Mouse (Mus musculus) liver, embryonic 11.5 days (tissue): ENCODE results near the gene Tmem210. TPM values are rescaled to one million over a fixed set of nuclear protein-coding genes. Genes with fewer than 3 reads are reported as not detected.
"Not testable (repeated sequence)": the region's sequence is repeated elsewhere in the genome, so short reads cannot be mapped to it uniquely, and the experiment has no call there.

Source experiments
- ATAC-seq: fragments of 200-750 bp; cut with Nextera tagmentation; replicated peaks from 2 replicates; pipeline ENCODE4 v1.8.0; 2017; ENCODE audit warnings: moderate number of reproducible peaks, mild to moderate bottlenecking, moderate TSS enrichment, moderate library complexity; ENCODE audit not compliant: low FRiP score
- DNase-seq: peaks from one replicate; pipeline ENCODE4 v3.0.0-alpha.2; 2017; ENCODE audit warnings: low spot score
- H3K27ac ChIP-seq: fragments of 300-500 bp; sonication (generic); 2 replicates; pipeline ENCODE4 v1.5.1; 2014; ENCODE audit warnings: mild to moderate bottlenecking, low read depth, low read length, control low read depth
- H3K27me3 ChIP-seq: fragments of 300-500 bp; sonication (generic); replicated peaks from 2 replicates; pipeline ENCODE4 v1.6.1; 2014; ENCODE audit warnings: low read length, mixed read lengths; ENCODE audit not compliant: control insufficient read depth, insufficient read depth
- H3K36me3 ChIP-seq: fragments of 300-500 bp; sonication (generic); 2 replicates; pipeline ENCODE4 v1.6.1; 2014; ENCODE audit warnings: mild to moderate bottlenecking, low read length, moderate library complexity, mixed read lengths; ENCODE audit not compliant: control insufficient read depth, insufficient read depth
- H3K4me1 ChIP-seq: fragments of 300-500 bp; sonication (generic); replicated peaks from 2 replicates; pipeline ENCODE4 v1.6.1; 2014; ENCODE audit warnings: low read length, mixed read lengths; ENCODE audit not compliant: control insufficient read depth, insufficient read depth
- H3K4me2 ChIP-seq: fragments of 300-500 bp; sonication (generic); 2 replicates; pipeline ENCODE4 v1.6.1; 2014; ENCODE audit warnings: mild to moderate bottlenecking, control low read depth, moderate library complexity
- H3K4me3 ChIP-seq: fragments of 300-500 bp; sonication (generic); 2 replicates; pipeline ENCODE4 v1.5.1; 2014; ENCODE audit warnings: low read depth, low read length, control low read depth
- H3K9ac ChIP-seq: fragments of 300-500 bp; sonication (generic); 2 replicates; pipeline ENCODE4 v1.6.1; 2014; ENCODE audit warnings: low read depth, low read length, control low read depth
- H3K9me3 ChIP-seq: fragments of 300-500 bp; sonication (generic); 2 replicates; pipeline ENCODE4 v1.6.1; 2016; ENCODE audit warnings: low read length, inconsistent platforms, mixed read lengths; ENCODE audit not compliant: control insufficient read depth
- WGBS: fragments of 180-500 bp; shearing (Covaris S2); extraction: QIAGEN DNeasy Blood & Tissue Kit; methylation state at CpG from one replicate; pipeline ENCODE4 v1.1.7; 2014; 5-methylcytosine and 5-hydroxymethylcytosine counted together
- polyA plus RNA-seq: library from polyadenylated mRNA; unstranded; fragments of >200 nt; fragmentation: Nextera tagmentation; extraction: Ambion mirVana; gene quantifications from 2 replicates; pipeline ENCODE4 v1.2.1, GENCODE M21; 2014

Gene Tmem210
- polyA plus RNA-seq, 1 experiment from 2014 or later = not detected

GRCm38 (mm10) chr2:25246183-25247072 lies 41.5 kb upstream of the Tmem210 start, which contains the start of gene AL732309.1:
AL732309.1 (minus strand) TSS chr2:25246863.
- ATAC-seq (no peak), DNase-seq (no peak)
- H3K4me2 ChIP-seq = no peak within 1 kb of the TSS
- H3K9ac ChIP-seq = no peak within 1 kb of the TSS
- H3K27ac ChIP-seq = no peak within 1 kb of the TSS
- no peak within 1 kb of the TSS for H3K4me3 ChIP-seq
- peaks cover 10% of the 10 kb centered on the region for H3K4me1 ChIP-seq
- 88% methylated on average over 10 of the region's 10 CpGs for WGBS
- H3K9me3 ChIP-seq = no peaks in the 10 kb centered on the region
- H3K27me3 ChIP-seq = peaks cover 21% of the 10 kb centered on the region
- peaks cover 27% of the 10 kb centered on the region for H3K36me3 ChIP-seq

- no peak overlapping the region for H3K9ac ChIP-seq
- 88% methylated on average over 1 of the region's 1 CpGs for WGBS
- H3K4me3 ChIP-seq = no peak overlapping the region
- H3K9me3 ChIP-seq = no peaks in the 10 kb centered on the region
- H3K4me2 ChIP-seq = no peak overlapping the region
- ATAC-seq (no peak), DNase-seq (no peak)
- H3K36me3 ChIP-seq = peaks cover 33% of the 10 kb centered on the region
- H3K27me3 ChIP-seq = no peaks in the 10 kb centered on the region
- peaks cover 12% of the 10 kb centered on the region; the same call in 1 of the 2 replicates for H3K4me1 ChIP-seq
- no peak overlapping the region for H3K27ac ChIP-seq
Observed at GRCm38 (mm10) chr2:25252331-25252730, 35.6 kb upstream of the Tmem210 start.

GRCm38 (mm10) chr2:25255284-25255779 lies 32.6 kb upstream of the Tmem210 start, which contains the start of gene Tmem203:
Tmem203 (plus strand) TSS chr2:25255439.
- Histone ChIP-seq H3K9ac (peak within 1 kb of the TSS; percentile 87), H3K27me3 (no peaks in the 10 kb centered on the region)

GRCm38 (mm10) chr2:25256443-25257109 lies 31.4 kb upstream of the Tmem210 start:
- not testable (repeated sequence) for H3K9me3 ChIP-seq, ATAC-seq, H3K27ac ChIP-seq, H3K27me3 ChIP-seq, H3K36me3 ChIP-seq, DNase-seq
- Histone ChIP-seq H3K4me3 (peak overlapping the region; percentile 92), H3K4me2 (peak overlapping the region; percentile 98), H3K9ac (peak overlapping the region; percentile 87), H3K4me1 (peaks cover 12% of the 10 kb centered on the region; the same call in 1 of the 2 replicates)
- WGBS = 45% methylated on average over 11 of the region's 12 CpGs

More at GRCm38 (mm10) chr2:25255284-25255779, 32.6 kb upstream of the Tmem210 start, which contains the start of gene Tmem203:
- Histone ChIP-seq H3K36me3 (peaks cover 17% of the 10 kb centered on the region), H3K4me1 (peaks cover 12% of the 10 kb centered on the region; the same call in 1 of the 2 replicates), H3K9me3 (no peaks in the 10 kb centered on the region), H3K27ac (peak within 1 kb of the TSS; percentile 76), H3K4me2 (peak within 1 kb of the TSS; percentile 98), H3K4me3 (peak within 1 kb of the TSS; percentile 92)
- DNase-seq (peak; percentile 98), ATAC-seq (peak; percentile 83)
- under 1% methylated on average over 39 of the region's 39 CpGs for WGBS

GRCm38 (mm10) chr2:25257250-25257649 lies 30.7 kb upstream of the Tmem210 start:
- not testable (repeated sequence) for DNase-seq, H3K27me3 ChIP-seq, H3K9me3 ChIP-seq, H3K4me2 ChIP-seq, ATAC-seq, H3K9ac ChIP-seq, H3K27ac ChIP-seq, H3K4me3 ChIP-seq, H3K36me3 ChIP-seq
- WGBS = 81% methylated on average over 5 of the region's 5 CpGs
- peaks cover 12% of the 10 kb centered on the region; the same call in 1 of the 2 replicates for H3K4me1 ChIP-seq

- no peak for DNase-seq
- peak overlapping the region; percentile 16; the same call in 1 of the 2 replicates for H3K4me2 ChIP-seq
- no peak overlapping the region for H3K4me3 ChIP-seq
- no peaks in the 10 kb centered on the region for H3K36me3 ChIP-seq
- no peak overlapping the region for H3K9ac ChIP-seq
- no peaks in the 10 kb centered on the region for H3K27me3 ChIP-seq
- peaks cover 18% of the 10 kb centered on the region; the same call in 1 of the 2 replicates for H3K4me1 ChIP-seq
- 55% methylated on average over 2 of the region's 2 CpGs for WGBS
- H3K9me3 ChIP-seq = no peaks in the 10 kb centered on the region
- no peak overlapping the region for H3K27ac ChIP-seq
- no peak for ATAC-seq
Observed at GRCm38 (mm10) chr2:25258887-25259286, 29.1 kb upstream of the Tmem210 start.

- Histone ChIP-seq H3K27me3 (peaks cover 3% of the 10 kb centered on the region; the same call in 1 of the 2 replicates), H3K9ac (peak overlapping the region; percentile 71), H3K36me3 (no peaks in the 10 kb centered on the region), H3K4me1 (peaks cover 24% of the 10 kb centered on the region), H3K4me3 (peak overlapping the region; percentile 75), H3K4me2 (peak overlapping the region; percentile 69), H3K9me3 (no peaks in the 10 kb centered on the region), H3K27ac (peak overlapping the region; percentile 71)
- DNase-seq (no peak), ATAC-seq (peak; percentile 17; the same call in 1 of the 2 replicates)
- 47% methylated on average over 12 of the region's 12 CpGs for WGBS
Observed at GRCm38 (mm10) chr2:25261870-25262269, 26.1 kb upstream of the Tmem210 start.

GRCm38 (mm10) chr2:25262291-25262767 lies 25.6 kb upstream of the Tmem210 start, which contains the start of gene Tprn:
Tprn (plus strand) TSS chr2:25262618.
- peak within 1 kb of the TSS; percentile 71 for H3K27ac ChIP-seq
- H3K9ac ChIP-seq = peak within 1 kb of the TSS; percentile 71
- no peaks in the 10 kb centered on the region for H3K9me3 ChIP-seq
- H3K27me3 ChIP-seq = peaks cover 3% of the 10 kb centered on the region; the same call in 1 of the 2 replicates
- H3K4me2 ChIP-seq = peak within 1 kb of the TSS; percentile 69
- DNase-seq = peak; percentile 89
- peak; percentile 97 for ATAC-seq
- peak within 1 kb of the TSS; percentile 75 for H3K4me3 ChIP-seq
- under 1% methylated on average over 39 of the region's 39 CpGs for WGBS
- peaks cover 28% of the 10 kb centered on the region for H3K4me1 ChIP-seq
- no peaks in the 10 kb centered on the region for H3K36me3 ChIP-seq
